Mouse (Mus musculus) kidney, adult 2 months (tissue): ENCODE measurements around the gene Dnah1.

Experiments
- CTCF ChIP-seq: fragments of 200-500 bp; conservative IDR thresholded peaks from 2 replicates; pipeline ENCODE4 v1.5.1; 2011; ENCODE audit warnings: low read depth, mild to moderate bottlenecking, control low read depth, low read length, moderate library complexity, mixed read lengths; ENCODE audit not compliant: insufficient read depth, insufficient read length
- POLR2A ChIP-seq: fragments of 200-500 bp; IDR thresholded peaks from one replicate; pipeline ENCODE4 v1.6.1; 2011; ENCODE audit warnings: low read depth, low read length, control low read depth

- peak; percentile 4 for TF ChIP-seq POLR2A
- no peak for TF ChIP-seq CTCF
Measured at GRCm38 (mm10) chr14:31336369-31337155, 12.9 kb upstream of the Dnah1 start, which contains the start of gene Capn7.
